Mouse (Mus musculus) midbrain, embryonic 10.5 days (tissue): ENCODE results near the gene Rbp7. TPM values are rescaled to one million over a fixed set of nuclear protein-coding genes. Genes with fewer than 3 reads are reported as not detected.
"Not testable (repeated sequence)": the region's sequence is repeated elsewhere in the genome, so short reads cannot be mapped to it uniquely, and the experiment has no call there.

Experiments used
- DNase-seq: peaks from one replicate; pipeline ENCODE4 v3.0.0-alpha.2; 2017; ENCODE audit warnings: low spot score
- H3K27ac ChIP-seq: fragments of 300-500 bp; sonication (generic); replicated peaks from 2 replicates; pipeline ENCODE4 v1.5.1; 2016; ENCODE audit warnings: mild to moderate bottlenecking
- H3K27me3 ChIP-seq: fragments of 300-500 bp; sonication (generic); 2 replicates; pipeline ENCODE4 v1.6.1; 2016; ENCODE audit warnings: low read depth, mild to moderate bottlenecking; ENCODE audit not compliant: poor library complexity, severe bottlenecking
- H3K36me3 ChIP-seq: fragments of 300-500 bp; sonication (generic); 2 replicates; pipeline ENCODE4 v1.6.1; 2016; ENCODE audit warnings: mild to moderate bottlenecking, moderate library complexity
- H3K4me1 ChIP-seq: fragments of 300-500 bp; sonication (generic); 2 replicates; pipeline ENCODE4 v1.6.1; 2016
- H3K4me3 ChIP-seq: fragments of 300-500 bp; sonication (generic); 2 replicates; pipeline ENCODE4 v1.5.1; 2016; ENCODE audit warnings: mild to moderate bottlenecking, moderate library complexity
- H3K9me3 ChIP-seq: fragments of 300-500 bp; sonication (generic); replicated peaks from 2 replicates; pipeline ENCODE4 v1.6.1; 2016; ENCODE audit warnings: mild to moderate bottlenecking
- WGBS: fragments of 180-500 bp; shearing (Covaris S2); methylation state at CpG from one replicate; pipeline ENCODE4 v1.1.7; 2016; 5-methylcytosine and 5-hydroxymethylcytosine counted together
- polyA plus RNA-seq: library from polyadenylated mRNA; unstranded; fragments of >200 nt; fragmentation: Nextera tagmentation; extraction: Ambion mirVana; gene quantifications from 2 replicates; pipeline ENCODE4 v1.2.1, GENCODE M21; 2016

Gene Rbp7
- polyA plus RNA-seq, 1 experiment from 2014 or later, result not detected

DNA sequence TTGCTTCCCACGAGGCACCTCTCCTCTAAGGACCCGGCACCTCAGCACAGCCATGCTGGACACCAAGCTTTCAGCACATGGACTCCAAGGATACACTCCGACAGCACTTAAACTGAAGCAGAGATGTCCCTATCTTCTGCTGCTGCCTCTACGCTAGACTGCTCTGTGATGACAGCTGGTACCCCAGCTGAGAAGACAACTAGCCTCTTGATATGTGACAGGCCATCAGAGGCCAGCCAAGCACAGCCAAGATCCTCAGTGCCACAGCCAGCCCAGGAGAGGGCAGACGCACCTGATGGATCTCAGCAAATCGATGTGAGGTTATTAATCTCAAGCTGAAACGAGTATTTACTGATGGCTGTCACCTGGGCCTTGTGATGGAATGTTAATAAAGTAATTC, 20.3 kb upstream of the Rbp7 start:
- DNase-seq, result no peak
- 90% methylated on average over 7 of the region's 7 CpGs for WGBS
- Histone ChIP-seq H3K36me3 (peaks cover 42% of the 10 kb centered on the region), H3K27me3 (no peaks in the 10 kb centered on the region), H3K9me3 (peaks cover 4% of the 10 kb centered on the region), H3K4me3 (no peak overlapping the region), H3K4me1 (no peaks in the 10 kb centered on the region), H3K27ac (no peak overlapping the region)

DNA sequence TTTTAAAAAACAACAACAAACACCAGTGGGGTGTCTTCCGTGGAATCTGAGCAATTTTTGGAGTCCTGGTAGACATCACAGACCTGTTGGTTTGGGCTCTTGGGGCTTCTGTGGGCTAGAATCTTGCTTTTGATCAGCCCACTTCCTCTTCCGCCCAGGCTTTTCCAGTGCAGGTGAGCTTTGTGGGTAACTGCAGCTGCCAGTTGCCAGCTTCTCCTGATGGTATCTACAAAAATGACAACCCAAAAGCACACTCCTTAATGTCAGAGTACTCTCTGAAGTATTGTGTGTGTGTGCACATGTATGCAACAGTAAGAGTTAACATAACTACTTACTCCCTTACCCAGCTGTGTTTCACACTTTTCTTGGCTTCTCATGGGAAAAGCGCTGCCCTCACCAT, 14.8 kb upstream of the Rbp7 start:
- Histone ChIP-seq H3K9me3 (peaks cover 4% of the 10 kb centered on the region), H3K27me3 (no peaks in the 10 kb centered on the region), H3K4me3 (no peak overlapping the region), H3K4me1 (no peaks in the 10 kb centered on the region), H3K27ac (no peak overlapping the region), H3K36me3 (peaks cover 61% of the 10 kb centered on the region)
- DNase-seq, result no peak
- 91% methylated on average over 3 of the region's 3 CpGs for WGBS

DNA sequence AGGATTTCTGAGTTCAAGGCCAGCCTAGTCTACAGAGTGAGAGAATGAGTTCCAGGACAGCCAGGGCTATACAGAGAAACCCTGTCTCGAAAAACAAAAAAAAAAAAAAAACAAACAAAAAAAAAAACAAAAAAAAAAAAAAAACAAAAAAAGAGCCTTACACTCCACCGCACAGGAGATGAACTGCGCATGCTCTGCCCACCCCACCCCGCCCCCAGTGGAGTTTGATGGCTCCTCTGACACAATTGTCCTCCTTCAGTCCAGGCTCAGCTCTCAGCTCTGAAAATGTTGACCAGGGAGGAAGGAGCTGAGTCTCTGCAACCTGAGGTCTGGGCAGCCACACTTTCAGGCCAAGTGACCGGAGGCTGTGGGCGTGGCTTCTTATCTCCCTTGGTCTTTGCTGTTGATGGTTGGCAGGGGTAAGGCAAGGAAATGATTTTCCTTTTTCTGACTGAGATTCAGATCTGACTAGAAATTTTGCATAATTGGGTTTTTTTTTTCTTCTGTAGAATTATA, 8.7 kb upstream of the Rbp7 start:
- Histone ChIP-seq H3K27me3 (no peaks in the 10 kb centered on the region), H3K4me1 (no peaks in the 10 kb centered on the region), H3K27ac (no peak overlapping the region), H3K4me3 (no peak overlapping the region), H3K36me3 (peaks cover 11% of the 10 kb centered on the region), H3K9me3 (no peaks in the 10 kb centered on the region)
- WGBS, result 81% methylated on average over 6 of the region's 6 CpGs
- DNase-seq, result no peak

DNA sequence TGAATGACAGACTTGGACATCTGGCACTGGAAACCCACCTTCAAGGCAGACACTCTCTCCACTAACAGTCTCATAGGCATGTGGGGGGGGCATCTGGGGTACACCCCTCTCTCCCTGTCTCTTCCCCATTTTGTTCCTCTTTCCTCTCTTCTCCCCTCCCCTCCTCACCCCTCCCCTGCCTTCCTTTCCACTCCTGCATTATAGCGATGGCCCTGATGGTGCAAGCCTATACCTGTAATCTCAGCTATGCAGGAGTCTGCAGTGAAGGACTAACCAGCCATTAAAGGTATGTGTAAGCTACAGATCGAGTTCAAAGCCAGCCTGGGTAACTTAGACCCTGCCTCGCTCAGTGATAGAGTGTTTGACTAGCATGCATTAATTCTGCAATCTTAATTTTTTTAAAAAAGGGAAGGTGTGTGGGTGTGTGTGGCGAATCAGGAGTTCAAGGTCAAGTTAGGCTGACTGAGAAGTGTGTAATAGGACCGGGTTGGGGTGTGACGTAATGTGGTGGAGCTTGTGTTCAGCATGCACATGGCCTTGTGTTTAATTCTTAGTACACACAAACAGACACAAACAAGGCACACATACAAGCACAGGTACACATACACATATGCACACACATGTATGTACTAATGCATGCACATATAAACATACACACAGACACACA, 7.7 kb upstream of the Rbp7 start:
- DNase-seq, result no peak
- H3K9me3 ChIP-seq, result no peaks in the 10 kb centered on the region
- no peaks in the 10 kb centered on the region for H3K4me1 ChIP-seq
- H3K36me3 ChIP-seq, result peaks cover 3% of the 10 kb centered on the region
- no peaks in the 10 kb centered on the region for H3K27me3 ChIP-seq
- 78% methylated on average over 6 of the region's 6 CpGs for WGBS
- no peak overlapping the region for H3K27ac ChIP-seq
- H3K4me3 ChIP-seq, result no peak overlapping the region

DNA sequence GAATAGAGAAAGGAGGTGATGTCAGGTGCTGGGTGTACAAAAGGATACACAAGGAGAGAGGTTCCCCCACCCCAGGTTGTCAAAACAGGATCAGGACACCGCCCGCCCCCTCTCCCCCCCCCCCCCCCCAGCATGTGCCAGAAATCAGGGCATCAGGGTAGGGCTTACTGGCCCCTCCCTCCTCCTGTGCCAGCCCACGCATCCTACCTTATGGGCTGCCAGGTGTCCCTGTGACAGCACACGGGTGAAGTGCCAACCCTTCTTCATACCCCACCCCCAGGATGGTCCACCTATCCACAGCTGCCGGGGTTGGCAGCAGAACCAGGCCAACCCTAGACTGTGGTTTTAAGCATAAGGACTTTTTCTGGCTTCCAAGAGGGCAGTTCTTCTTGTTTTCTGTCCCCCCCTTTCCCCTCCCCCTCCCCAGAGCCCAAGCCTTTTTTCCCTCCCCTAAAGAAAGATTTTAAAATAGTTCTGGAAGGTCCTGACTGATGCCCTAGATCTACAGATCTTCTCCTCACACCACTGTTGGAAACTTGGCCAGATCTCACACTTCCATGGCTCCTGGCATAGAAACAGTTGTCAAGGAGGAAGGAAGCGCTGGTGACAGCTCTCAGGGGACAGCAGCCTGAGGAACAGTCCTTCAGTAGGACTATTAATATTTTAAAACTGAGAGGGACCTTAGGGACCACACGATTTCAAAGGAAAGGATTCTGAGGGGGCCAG, 7.0 kb upstream of the Rbp7 start:
- no peaks in the 10 kb centered on the region for H3K36me3 ChIP-seq
- H3K27me3 ChIP-seq, result no peaks in the 10 kb centered on the region
- no peaks in the 10 kb centered on the region for H3K9me3 ChIP-seq
- 82% methylated on average over 6 of the region's 7 CpGs for WGBS
- DNase-seq, result no peak
- H3K27ac ChIP-seq, result no peak overlapping the region
- H3K4me1 ChIP-seq, result no peaks in the 10 kb centered on the region
- no peak overlapping the region for H3K4me3 ChIP-seq

DNA sequence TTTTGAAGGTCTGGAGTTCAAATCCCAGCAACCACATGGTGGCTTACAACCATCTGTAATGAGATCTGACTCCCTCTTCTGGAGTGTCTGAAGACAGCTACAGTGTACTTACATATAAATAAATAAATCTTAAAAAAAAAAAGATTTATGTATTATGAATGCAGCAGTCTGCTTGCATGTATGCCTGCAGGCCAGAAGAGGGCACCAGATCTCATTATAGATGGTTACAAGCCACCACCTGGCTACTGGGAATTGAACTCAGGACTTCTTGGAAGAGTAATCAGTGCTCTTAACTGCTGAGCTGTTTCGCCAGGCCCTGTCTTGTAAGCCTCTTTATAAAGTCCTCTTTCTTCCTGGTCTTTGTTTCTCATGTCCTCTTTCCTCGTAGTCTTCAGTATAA, 5.7 kb upstream of the Rbp7 start:
- H3K27me3 ChIP-seq, H3K4me1 ChIP-seq, H3K36me3 ChIP-seq, H3K27ac ChIP-seq, H3K9me3 ChIP-seq, H3K4me3 ChIP-seq, DNase-seq: not testable (repeated sequence)
- 85% methylated on average over 2 of the region's 2 CpGs for WGBS

DNA sequence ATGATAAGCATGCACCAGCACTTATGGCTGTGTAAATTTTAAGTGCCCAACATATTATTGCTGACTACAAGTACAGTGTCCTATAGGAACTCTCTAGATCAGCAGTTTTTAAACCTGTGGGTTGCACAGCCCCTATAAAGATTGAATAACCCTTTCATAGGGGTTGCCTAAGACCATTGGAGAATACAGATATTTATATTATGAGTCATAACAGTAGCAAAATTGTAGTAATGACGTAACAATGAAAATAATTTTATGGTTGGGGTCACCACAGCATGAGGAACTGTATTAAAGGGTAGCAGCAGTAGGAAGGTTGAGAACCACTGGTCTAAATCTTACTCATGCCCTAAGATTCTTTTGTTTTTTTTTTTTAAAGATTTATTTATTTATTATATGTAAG, 4.6 kb upstream of the Rbp7 start:
- WGBS, result 88% methylated on average over 1 of the region's 1 CpGs
- Histone ChIP-seq H3K9me3 (no peaks in the 10 kb centered on the region), H3K4me3 (no peak overlapping the region), H3K4me1 (no peaks in the 10 kb centered on the region), H3K27me3 (no peaks in the 10 kb centered on the region), H3K36me3 (no peaks in the 10 kb centered on the region), H3K27ac (no peak overlapping the region)
- DNase-seq, result no peak

DNA sequence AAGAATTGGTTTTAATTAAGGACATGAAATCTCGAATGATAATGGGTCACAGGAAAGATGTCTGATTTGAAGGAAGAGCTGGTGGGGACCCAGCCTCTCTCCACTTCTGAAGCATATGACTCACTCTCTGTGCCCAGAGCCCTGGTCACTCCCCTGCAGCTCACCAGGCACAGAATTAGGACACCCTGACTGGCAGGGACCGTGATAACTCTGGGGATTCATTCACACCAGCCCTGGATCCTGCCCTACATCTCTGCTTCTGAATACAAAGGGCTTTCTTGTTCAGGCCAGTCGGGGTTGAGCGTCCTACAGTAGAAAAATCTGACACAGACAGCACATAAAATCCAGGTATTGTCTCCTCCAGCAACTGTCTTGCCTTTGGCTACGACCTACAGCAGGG, 3.7 kb upstream of the Rbp7 start:
- Histone ChIP-seq H3K4me1 (no peaks in the 10 kb centered on the region), H3K36me3 (no peaks in the 10 kb centered on the region), H3K9me3 (no peaks in the 10 kb centered on the region), H3K4me3 (no peak overlapping the region), H3K27ac (no peak overlapping the region), H3K27me3 (no peaks in the 10 kb centered on the region)
- DNase-seq, result no peak
- WGBS, result 78% methylated on average over 5 of the region's 5 CpGs

DNA sequence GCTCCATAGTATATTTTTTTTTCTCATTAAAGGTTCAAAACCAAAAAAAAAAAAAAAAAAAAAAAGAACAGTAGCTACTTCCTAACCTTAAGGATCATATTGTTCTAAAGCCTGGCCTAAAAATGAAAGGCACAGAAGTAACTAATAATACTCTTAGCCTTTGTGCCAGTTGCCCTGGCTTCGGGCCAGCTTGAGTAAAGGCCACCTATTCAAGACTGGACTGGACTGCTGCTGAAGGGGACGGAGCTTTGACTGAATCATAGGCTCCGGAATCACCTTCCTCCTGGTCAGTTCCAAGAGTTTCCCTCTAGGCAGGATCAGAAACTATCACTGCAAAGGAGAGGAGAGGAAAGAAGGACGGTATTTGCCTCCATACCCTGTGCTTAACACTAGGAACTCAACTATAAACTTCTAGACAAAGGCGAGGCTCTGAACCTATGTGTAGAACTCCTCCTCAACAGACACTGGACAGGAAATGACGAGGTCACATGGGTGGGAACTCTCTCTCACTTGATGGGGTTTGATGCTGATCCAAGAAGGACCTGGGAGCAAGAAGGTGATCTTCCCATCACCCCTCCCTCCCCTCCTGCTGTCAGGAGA, 3.2 kb upstream of the Rbp7 start:
- Histone ChIP-seq H3K4me1 (no peaks in the 10 kb centered on the region), H3K36me3 (no peaks in the 10 kb centered on the region), H3K27ac (no peak overlapping the region), H3K4me3 (no peak overlapping the region), H3K27me3 (no peaks in the 10 kb centered on the region), H3K9me3 (no peaks in the 10 kb centered on the region)
- 81% methylated on average over 6 of the region's 6 CpGs for WGBS
- no peak for DNase-seq

DNA sequence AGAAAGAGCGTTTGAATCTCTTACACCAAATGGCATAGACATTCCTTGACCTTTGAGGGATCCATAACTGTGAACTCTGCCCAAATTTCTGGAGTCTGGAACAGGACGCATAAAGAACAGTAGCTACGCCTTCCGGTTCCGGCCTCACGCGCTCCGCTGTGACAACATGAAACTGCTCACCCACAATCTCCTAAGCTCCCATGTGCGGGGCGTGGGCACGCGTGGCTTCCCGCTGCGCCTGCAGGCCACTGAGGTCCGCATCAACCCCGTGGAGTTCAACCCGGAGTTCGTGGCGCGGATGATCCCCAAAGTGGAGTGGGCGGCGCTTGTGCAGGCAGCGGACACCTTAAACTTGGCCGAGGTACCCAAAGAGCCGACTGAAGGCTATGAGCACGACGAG, 2.4 kb upstream of the Rbp7 start:
- not testable (repeated sequence) for H3K27ac ChIP-seq, H3K4me1 ChIP-seq, H3K9me3 ChIP-seq, DNase-seq, H3K36me3 ChIP-seq, H3K27me3 ChIP-seq, H3K4me3 ChIP-seq
- WGBS, result 85% methylated on average over 27 of the region's 27 CpGs

DNA sequence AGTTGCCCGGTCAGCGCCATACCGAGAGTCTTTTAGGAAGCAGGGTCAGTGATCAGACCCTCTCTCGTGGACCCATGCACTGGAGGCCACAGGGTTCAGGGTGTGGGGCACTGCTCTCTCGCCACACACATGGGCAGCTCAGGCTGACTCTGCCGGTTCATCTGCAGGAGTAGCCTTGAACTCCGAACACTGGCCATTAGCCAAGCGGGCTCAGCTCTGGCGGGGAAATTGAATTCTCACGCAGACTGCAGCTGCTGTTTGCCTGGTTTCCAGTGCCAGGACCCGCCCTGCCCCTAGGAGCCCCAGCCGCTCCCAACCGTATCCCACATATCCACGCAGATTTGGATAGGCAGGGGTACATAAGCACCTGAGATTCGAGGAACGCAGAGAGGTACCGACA, 515 bp downstream of the Rbp7 start:
- DNase-seq, result no peak
- H3K27me3 ChIP-seq, result no peaks in the 10 kb centered on the region
- H3K27ac ChIP-seq, result no peak overlapping the region
- H3K4me1 ChIP-seq, result no peaks in the 10 kb centered on the region
- H3K9me3 ChIP-seq, result no peaks in the 10 kb centered on the region; the same call in 1 of the 2 replicates
- H3K36me3 ChIP-seq, result no peaks in the 10 kb centered on the region
- 88% methylated on average over 17 of the region's 17 CpGs for WGBS
- no peak overlapping the region for H3K4me3 ChIP-seq

DNA sequence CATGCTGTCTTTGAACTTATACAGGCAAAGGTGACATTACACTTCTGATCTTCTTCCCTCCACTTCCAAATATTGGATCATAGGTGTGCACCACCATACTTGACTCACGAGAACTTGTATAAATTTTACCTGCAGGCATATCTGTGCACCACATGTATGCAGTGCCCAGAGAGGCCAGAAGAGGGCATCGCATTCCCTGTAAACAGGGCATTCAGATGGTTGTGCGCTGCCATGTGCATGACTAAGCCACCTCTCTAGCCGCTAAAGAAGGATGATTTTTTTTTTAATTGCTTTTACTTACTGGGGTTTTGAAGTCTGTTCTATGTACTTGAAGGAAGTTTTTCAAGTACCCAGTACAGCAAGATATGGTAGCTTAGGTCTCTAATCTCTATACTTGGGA, 1.1 kb downstream of the Rbp7 start:
- no peaks in the 10 kb centered on the region for H3K27me3 ChIP-seq
- H3K36me3 ChIP-seq, result no peaks in the 10 kb centered on the region
- WGBS, result 89% methylated on average over 4 of the region's 4 CpGs
- H3K4me3 ChIP-seq, result no peak overlapping the region
- H3K27ac ChIP-seq, result no peak overlapping the region
- H3K9me3 ChIP-seq, result no peaks in the 10 kb centered on the region; the same call in 1 of the 2 replicates
- no peak for DNase-seq
- no peaks in the 10 kb centered on the region for H3K4me1 ChIP-seq

DNA sequence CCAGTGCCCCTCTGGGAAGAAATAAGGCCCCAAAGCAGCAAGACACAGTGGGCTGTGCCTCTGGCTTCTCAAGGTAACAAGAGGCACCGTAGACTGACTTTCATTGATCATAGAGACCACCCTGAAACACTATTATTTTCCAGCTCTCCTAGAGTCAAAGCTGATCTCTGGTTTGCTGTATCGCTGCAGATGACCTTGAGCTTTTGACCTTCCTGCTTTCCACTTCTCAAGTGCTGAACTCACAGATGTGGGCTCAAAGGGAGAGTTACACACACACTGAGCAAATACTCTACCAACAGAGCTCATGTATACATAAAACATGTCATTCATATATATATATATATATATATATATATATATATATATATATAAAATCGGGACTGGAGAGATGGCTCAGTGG, 4.1 kb downstream of the Rbp7 start:
- Histone ChIP-seq H3K27ac (no peak overlapping the region), H3K36me3 (no peaks in the 10 kb centered on the region), H3K9me3 (no peaks in the 10 kb centered on the region; the same call in 1 of the 2 replicates), H3K27me3 (no peaks in the 10 kb centered on the region), H3K4me1 (peaks cover 8% of the 10 kb centered on the region), H3K4me3 (no peak overlapping the region)
- WGBS, result 86% methylated on average over 3 of the region's 3 CpGs
- no peak for DNase-seq
